Mouse (Mus musculus) embryonic fibroblast, embryonic 13.5 days (primary cell): ENCODE data around the gene Ezr.

Source experiments
- CTCF ChIP-seq: IDR thresholded peaks from 2 replicates; pipeline ENCODE4 v1.5.1; 2011; ENCODE audit warnings: mild to moderate bottlenecking, control low read depth, low read length, moderate library complexity, borderline replicate concordance; ENCODE audit not compliant: insufficient read depth
- POLR2A ChIP-seq: IDR thresholded peaks from 2 replicates; pipeline ENCODE4 v1.6.1; 2011; ENCODE audit warnings: low read depth, mild to moderate bottlenecking, control low read depth, low read length, moderate library complexity

DNA sequence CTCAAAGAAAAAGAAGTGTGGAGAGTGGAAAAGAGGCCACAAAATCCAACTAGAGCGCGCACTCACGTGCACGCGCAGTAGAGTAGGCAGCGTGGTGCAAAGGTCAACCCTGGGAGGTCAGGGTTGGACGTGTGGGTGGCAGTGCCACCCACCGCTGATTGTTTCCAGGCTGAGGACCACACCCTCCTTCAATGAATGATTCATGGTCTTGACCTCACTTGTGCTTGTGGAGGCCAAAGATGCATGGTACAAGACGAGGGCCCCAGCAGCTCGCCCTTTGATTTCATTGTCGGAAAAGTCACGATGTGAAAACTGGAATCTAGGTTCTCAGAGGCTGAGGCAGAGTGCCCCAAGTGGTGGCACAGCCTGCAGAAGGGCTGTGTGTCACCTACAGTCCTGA lies 51.0 kb downstream of the Ezr start:
- TF ChIP-seq CTCF (no peak), POLR2A (no peak)
